Mouse (Mus musculus) liver, embryonic 14.5 days (tissue): ENCODE measurements around the gene Dll4.

Experiments
- CTCF ChIP-seq: IDR thresholded peaks from 2 replicates; pipeline ENCODE4 v1.5.1; 2016; ENCODE audit warnings: antibody characterized with exemption, low read depth, control low read depth
- EP300 ChIP-seq: IDR thresholded peaks from 2 replicates; pipeline ENCODE4 v1.6.1; 2016; ENCODE audit warnings: antibody characterized with exemption, low read depth

DNA sequence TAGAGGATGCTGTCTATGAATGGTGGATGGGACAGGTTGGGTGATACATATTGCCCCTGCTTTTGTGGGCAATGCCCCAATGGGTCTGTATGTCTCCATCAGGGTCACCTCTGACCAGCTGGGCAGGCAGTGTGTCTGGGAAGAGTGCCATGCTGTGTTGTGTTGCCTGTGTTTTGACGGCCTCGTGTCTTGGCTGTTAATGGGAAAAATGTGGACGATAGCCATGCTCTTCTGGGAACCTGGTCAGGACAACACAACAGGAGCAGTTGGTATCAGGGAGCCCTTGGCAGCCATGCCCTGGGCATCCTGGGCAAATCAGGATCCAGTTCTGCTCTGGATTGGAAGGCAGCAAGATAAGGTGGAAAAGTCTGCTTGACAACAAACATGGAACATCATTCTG, 29.5 kb downstream of the Dll4 start:
- TF ChIP-seq CTCF (no peak), EP300 (no peak)
